Comparison of ENCODE assay signal across 21 mouse cellular contexts in genomic region chr6:67093128-67093527, GRCm38 (mm10). TPM values are rescaled to one million over a fixed set of nuclear protein-coding genes. Genes with fewer than 3 reads are reported as not detected.
DNase-seq lines count a peak whose midpoint lies in the region; ATAC-seq and TF ChIP-seq lines count a peak whose summit lies in the region.
"Had no signal": no experiment of that assay in that cellular context is flagged by ENCODE, and none has a peak within 500 bp of the region (broad histone marks: within the 10 kb centered on the region; RNA-seq: fewer than 3 reads in every experiment).

No protein-coding gene starts in this region.

- no peak for TF ChIP-seq CTCF in kidney, adult 2 months (conservative IDR thresholded peaks at IDR 0.05; ENCODE audit: insufficient read depth, insufficient read length, low read depth, low read length)

- no peak for TF ChIP-seq POLR2A in kidney, adult 2 months (IDR thresholded peaks at IDR 0.05; ENCODE audit: low read depth, low read length)

- H3K9ac ChIP-seq in kidney, embryonic 14.5 days (ENCODE audit: low read depth, low read length) = no peak overlapping the region

- no peaks in the 10 kb centered on the region for H3K36me3 ChIP-seq in kidney, adult 2 months (ENCODE audit: control insufficient read depth, insufficient read depth, low read length)
- no peaks in the 10 kb centered on the region for H3K36me3 ChIP-seq in kidney, embryonic 14.5 days (ENCODE audit: control insufficient read depth, insufficient read depth, low read length)
- H3K36me3 ChIP-seq: G1E had no signal

- H3K4me2 ChIP-seq in kidney, embryonic 14.5 days (replicated peaks; ENCODE audit: low read depth, low read length) = no peak overlapping the region

- no peak overlapping the region; the same call in 1 of the 2 replicates for H3K27ac ChIP-seq in kidney, adult 2 months (ENCODE audit: insufficient read depth, low read depth, low read length)
- H3K27ac ChIP-seq in kidney, embryonic 14.5 days (ENCODE audit: low read depth, low read length) = no peak overlapping the region

- WGBS in kidney, adult 2 months = 58% methylated on average over 1 of the region's 1 CpGs
- WGBS in kidney, embryonic 14.5 days = 58% methylated on average over 1 of the region's 1 CpGs

- no peaks in the 10 kb centered on the region for H3K27me3 ChIP-seq in kidney, adult 2 months (replicated peaks; ENCODE audit: control insufficient read depth, insufficient read depth, low read length)
- H3K27me3 ChIP-seq in kidney, embryonic 14.5 days (ENCODE audit: control insufficient read depth, insufficient read depth, low read length) = no peaks in the 10 kb centered on the region
- H3K27me3 ChIP-seq: CH12.LX, Patski had no signal

- H3K4me3 ChIP-seq in kidney, adult 2 months (ENCODE audit: insufficient read depth, low read depth, low read length) = no peak overlapping the region
- H3K4me3 ChIP-seq in kidney, embryonic 14.5 days (ENCODE audit: low read length) = no peak overlapping the region

- H3K9me3 ChIP-seq in kidney, embryonic 14.5 days (ENCODE audit: control insufficient read depth, low read length) = no peaks in the 10 kb centered on the region
- H3K9me3 ChIP-seq: G1E had no signal

- no peaks in the 10 kb centered on the region for H3K4me1 ChIP-seq in kidney, adult 2 months (ENCODE audit: control insufficient read depth, insufficient read depth, low read length)
- no peaks in the 10 kb centered on the region for H3K4me1 ChIP-seq in kidney, embryonic 14.5 days (ENCODE audit: control insufficient read depth, insufficient read depth, low read length)

- ATAC-seq in kidney, embryonic 14.5 days (ENCODE audit: low FRiP score, low TSS enrichment) = no peak
- ATAC-seq: activated CD4-positive, CD25-positive, alpha-beta regulatory T cell, adult 4 months; CD4-positive, CD25-positive, alpha-beta regulatory T cell, adult 4 months; Patski had no signal

- DNase-seq in kidney, adult 11 months = peak; percentile 38
- DNase-seq in kidney, postnatal 4 days = no peak
- peak; percentile 67 for DNase-seq in kidney, adult 2 months
- no peak for DNase-seq in kidney, postnatal 10 days
- peak; percentile 53 for DNase-seq in kidney, adult 9 months
- DNase-seq: adrenal gland, adult 2 months; adrenal gland, adult 8-10 months; adrenal gland, postnatal 10 days; adrenal gland, postnatal 14 days; adrenal gland, postnatal 25 days; adrenal gland, postnatal 36 days; B cell, adult 2 months; cerebellum, adult 11 months; cerebellum, adult 11-12 months; cerebellum, adult 18-20 months had no signal

RNA-seq across cellular contexts. Expression of gene Gadd45a, which starts 55.9 kb away (rescaled TPM):
- 54.6 and 59.7 TPM in 2 replicates for polyA plus RNA-seq in kidney, adult 2 months (2012; rRNA removed)
- 29.3 and 36.0 TPM in 2 replicates for polyA plus RNA-seq in kidney, embryonic 14.5 days (2014; fragmentation: Nextera tagmentation; extraction: Ambion mirVana)

Comparison
In these comparisons a context has a peak if more than half of its experiments do, and no peak if none do; other contexts are left out.
1. DNase-seq: peak in kidney, adult 11 months (single experiment), kidney, adult 2 months (single experiment) and kidney, adult 9 months (single experiment); none in kidney, postnatal 4 days (0 of 2) and kidney, postnatal 10 days (single experiment).